Comparison of ENCODE assay signal across 8 mouse cellular contexts in the genomic region with DNA sequence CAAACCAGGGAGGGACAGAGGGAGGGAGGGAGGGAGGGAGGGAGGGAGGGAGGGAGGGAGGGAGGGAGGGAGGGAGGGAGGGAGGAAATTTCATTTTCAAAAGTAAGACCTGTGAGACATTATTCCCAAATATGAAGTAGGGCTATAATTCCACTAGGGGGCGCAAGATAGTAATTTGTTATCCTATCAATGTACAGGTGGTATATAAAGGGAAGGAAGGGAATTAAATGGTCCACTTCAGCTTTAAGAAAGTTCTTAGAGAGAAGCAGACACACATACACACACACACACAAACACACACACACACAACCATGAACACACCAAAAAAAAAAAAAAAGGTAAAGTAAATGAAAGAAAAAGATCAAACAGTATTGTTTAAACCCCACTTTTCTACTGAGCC.
DNase-seq lines count a peak whose midpoint lies in the region; ATAC-seq lines count a peak whose summit lies in the region.

No protein-coding gene starts in this region.

- H3K9ac ChIP-seq in kidney, embryonic 14.5 days (ENCODE audit: low read depth, low read length): no peak overlapping the region
- H3K9ac ChIP-seq in forebrain, embryonic 14.5 days (ENCODE audit: low read length): no peak overlapping the region

- no peaks in the 10 kb centered on the region for H3K27me3 ChIP-seq in kidney, embryonic 14.5 days (ENCODE audit: control insufficient read depth, insufficient read depth, low read length)
- H3K27me3 ChIP-seq in forebrain, embryonic 14.5 days (replicated peaks; ENCODE audit: control insufficient read depth, insufficient read depth, low read length): no peaks in the 10 kb centered on the region

- no peak for DNase-seq in kidney, postnatal 10 days
- peak; percentile 80 for DNase-seq in CD4-positive helper T cell, adult 2 months (ENCODE audit: low read depth, low spot score)
- peak; percentile 86 for DNase-seq in NIH3T3 (ENCODE audit: low read depth)
- DNase-seq in forebrain, embryonic 14.5 days (ENCODE audit: low spot score): peak; percentile 89
- DNase-seq in mesoderm, embryonic 11.5 days (ENCODE audit: low read depth, low spot score): peak; percentile 74
- no peak for DNase-seq in urinary bladder, postnatal 4 days (ENCODE audit: low spot score in 2 of 2)
- DNase-seq in ovary, postnatal 10 days (ENCODE audit: low spot score): no peak

- WGBS in kidney, embryonic 14.5 days: 0% methylated on average over 1 of the region's 1 CpGs
- WGBS in forebrain, embryonic 14.5 days: 0% methylated on average over 1 of the region's 1 CpGs

- no peak overlapping the region for H3K27ac ChIP-seq in kidney, embryonic 14.5 days (ENCODE audit: low read depth, low read length)
- no peak overlapping the region for H3K27ac ChIP-seq in forebrain, embryonic 14.5 days (ENCODE audit: low read depth, low read length)

- ATAC-seq in kidney, embryonic 14.5 days (ENCODE audit: low FRiP score, low TSS enrichment): peak; percentile 41; the same call in 1 of the 2 replicates
- peak; percentile 60; the same call in 1 of the 2 replicates for ATAC-seq in forebrain, embryonic 14.5 days

- no peaks in the 10 kb centered on the region for H3K4me1 ChIP-seq in kidney, embryonic 14.5 days (ENCODE audit: control insufficient read depth, insufficient read depth, low read length)
- no peaks in the 10 kb centered on the region for H3K4me1 ChIP-seq in forebrain, embryonic 14.5 days (ENCODE audit: control insufficient read depth, insufficient read depth, low read length)

- H3K4me2 ChIP-seq in kidney, embryonic 14.5 days (replicated peaks; ENCODE audit: low read depth, low read length): no peak overlapping the region
- no peak overlapping the region for H3K4me2 ChIP-seq in forebrain, embryonic 14.5 days (ENCODE audit: low read length)

- no peaks in the 10 kb centered on the region for H3K36me3 ChIP-seq in kidney, embryonic 14.5 days (ENCODE audit: control insufficient read depth, insufficient read depth, low read length)
- H3K36me3 ChIP-seq in forebrain, embryonic 14.5 days (ENCODE audit: control insufficient read depth, insufficient read depth, low read length): no peaks in the 10 kb centered on the region

- H3K4me3 ChIP-seq in kidney, embryonic 14.5 days (ENCODE audit: low read length): no peak overlapping the region
- H3K4me3 ChIP-seq in forebrain, embryonic 14.5 days (ENCODE audit: low read depth, low read length): no peak overlapping the region

- H3K9me3 ChIP-seq in kidney, embryonic 14.5 days (ENCODE audit: control insufficient read depth, low read length): no peaks in the 10 kb centered on the region
- no peaks in the 10 kb centered on the region for H3K9me3 ChIP-seq in forebrain, embryonic 14.5 days (replicated peaks; ENCODE audit: control insufficient read depth, low read length)

Comparison
In these comparisons a context has a peak if more than half of its experiments do, and no peak if none do; other contexts are left out.
1. DNase-seq: peak in CD4-positive helper T cell, adult 2 months (single experiment), NIH3T3 (single experiment), forebrain, embryonic 14.5 days (single experiment) and mesoderm, embryonic 11.5 days (single experiment); none in kidney, postnatal 10 days (single experiment), urinary bladder, postnatal 4 days (0 of 2) and ovary, postnatal 10 days (single experiment).